Mouse (Mus musculus) neutrophil, adult 59 days (primary cell): ENCODE data around the gene Klk4. TPM values are rescaled to one million over a fixed set of nuclear protein-coding genes. Genes with fewer than 3 reads are reported as not detected.

Source experiments
- total RNA-seq, 2 experiments: library from RNA; stranded (reverse); gene quantifications; 1 replicate in 1 of 2; 2 replicates in 1 of 2; pipeline ENCODE4 v1.2.4; 2023

The Klk4 gene
- total RNA-seq, result not detected

DNA sequence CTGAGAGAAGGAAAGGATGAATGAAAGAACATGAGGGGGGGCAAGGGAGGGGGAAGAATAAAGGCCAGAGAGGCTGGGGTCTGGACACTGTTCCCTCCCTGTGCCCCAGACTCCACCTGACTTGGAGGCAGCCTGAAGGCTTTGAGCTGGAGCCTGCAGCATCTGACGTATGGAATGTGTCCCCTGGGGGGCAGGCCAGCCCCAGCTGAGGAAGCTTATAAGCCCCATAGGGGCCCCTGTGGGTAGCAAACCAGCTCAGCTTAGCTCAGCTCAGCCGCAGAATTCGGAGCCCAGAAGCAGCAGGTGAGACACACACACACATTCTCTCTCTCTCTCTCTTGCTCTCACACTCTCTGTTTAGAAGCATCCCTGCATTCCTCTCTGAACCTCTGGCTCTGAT is at the start of gene Klk4:
Gene Klk4, plus strand, starts transcription at position 249 of the 400 bp plus-strand sequence.

DNA sequence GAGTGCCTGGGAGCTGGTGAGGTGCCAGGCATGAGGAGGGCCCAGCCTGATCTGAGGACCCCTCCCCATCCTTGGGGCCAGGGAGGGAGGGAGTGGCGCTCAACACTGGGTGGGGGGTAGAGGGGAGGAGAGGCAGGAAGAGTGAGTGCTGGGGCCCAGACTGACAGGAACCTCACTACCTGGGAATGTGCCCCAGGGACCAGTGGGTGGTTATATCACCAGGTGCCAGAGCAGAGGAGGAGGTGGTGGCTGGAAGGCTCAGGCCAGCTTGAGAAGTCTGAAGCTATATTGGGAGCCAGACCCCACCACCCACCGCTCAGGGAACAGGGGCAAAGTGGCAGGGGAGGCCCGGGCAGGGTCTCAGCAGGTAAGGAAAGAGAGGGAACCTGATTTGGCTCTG is 39.3 kb upstream of the Klk4 start, which contains the start of gene Klk5:
Gene Klk5, plus strand, starts transcription at position 271 of the 400 bp plus-strand sequence.

DNA sequence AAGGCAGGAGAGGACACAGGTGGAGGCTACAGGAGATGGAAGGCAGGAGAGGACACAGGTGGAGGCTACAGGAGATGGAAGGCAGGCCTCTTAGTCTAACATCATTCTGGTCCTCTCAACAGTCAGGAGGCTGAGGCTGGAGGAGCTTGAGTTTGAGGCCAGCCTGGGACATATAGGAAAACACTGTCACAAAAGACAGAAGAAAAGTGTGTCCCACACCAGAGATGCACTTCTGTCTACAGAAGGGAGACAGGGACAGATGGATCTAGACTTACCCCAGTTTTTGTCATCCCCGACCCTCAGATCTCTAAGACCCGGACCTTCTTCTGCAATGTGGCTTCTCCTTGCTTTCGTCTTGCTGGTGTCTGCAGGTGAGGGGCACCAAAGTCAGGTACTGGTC is 52.5 kb downstream of the Klk4 start, which contains the start of gene Klk15:
Gene Klk15, plus strand, starts transcription at position 301 of the 400 bp plus-strand sequence.

Other genes starting within 250 kb of the Klk4 start
- gene Ceacam18, start 246.5 kb upstream of the Klk4 start, total RNA-seq, result not detected
- gene Siglece, start 221.0 kb upstream of the Klk4 start, total RNA-seq, result 100 to 1,000 TPM; 152 to 169 TPM
- 1 to 10 TPM; 2.7 to 4.6 TPM for gene Ctu1, start 209.1 kb upstream of the Klk4 start, total RNA-seq
- gene Klk14, start 190.7 kb upstream of the Klk4 start, total RNA-seq, result not detected
- not detected for gene Klk13, start 168.6 kb upstream of the Klk4 start, total RNA-seq
- gene Klk12, start 112.3 kb upstream of the Klk4 start, total RNA-seq, result not detected
- gene Klk11, start 106.6 kb upstream of the Klk4 start, total RNA-seq, result not detected
- gene Klk10, start 100.1 kb upstream of the Klk4 start, total RNA-seq, result not detected
- gene Klk9, start 89.3 kb upstream of the Klk4 start, total RNA-seq, result not detected
- gene Klk8, start 83.6 kb upstream of the Klk4 start, total RNA-seq, result 1 to 10 TPM; 2.1 to 4.1 TPM
- not detected for gene Klk7, start 69.9 kb upstream of the Klk4 start, total RNA-seq
- not detected for gene Klk6, start 56.7 kb upstream of the Klk4 start, total RNA-seq
- gene Klk5, start 39.2 kb upstream of the Klk4 start, total RNA-seq, result not detected
- not detected for gene Klk15, start 52.6 kb downstream of the Klk4 start, total RNA-seq
- not detected for gene Klk1b8, start 69.5 kb downstream of the Klk4 start, total RNA-seq
- not detected for gene Klk1b1, start 85.6 kb downstream of the Klk4 start, total RNA-seq
- gene Klk1b9, start 94.9 kb downstream of the Klk4 start, total RNA-seq, result not detected
- gene Klk1b11, start 114.7 kb downstream of the Klk4 start, total RNA-seq, result not detected
- gene Klk1b26, start 131.0 kb downstream of the Klk4 start, total RNA-seq, result not detected
- gene Klk1b27, start 171.1 kb downstream of the Klk4 start, total RNA-seq, result not detected
- not detected for gene Klk1b21, start 221.2 kb downstream of the Klk4 start, total RNA-seq
- not detected for gene Klk1b22, start 231.5 kb downstream of the Klk4 start, total RNA-seq